Mouse (Mus musculus) inflammation-experienced regulatory T-cells, adult 6 months (primary cell): ENCODE results near the gene Sugp1. TPM values are rescaled to one million over a fixed set of nuclear protein-coding genes. Genes with fewer than 3 reads are reported as not detected.

ENCODE experiments used
- ATAC-seq: one replicate; pipeline ENCODE4 v1.8.0; 2017
- polyA plus RNA-seq, 3 experiments: library from polyadenylated mRNA; unstranded; fragments of 100-300 nt; shearing (Covaris generic); gene quantifications; one replicate each; pipeline ENCODE4 v1.2.1; 2017

Sugp1 gene
- polyA plus RNA-seq, 3 experiments from 2014 or later: 38.0 to 52.9 (median 52.6) TPM

- ATAC-seq: no peak
Observed at GRCm38 (mm10) chr8:70112401-70113016, 69.9 kb downstream of the Sugp1 start.

GRCm38 (mm10) chr8:70114488-70114887, 71.9 kb downstream of the Sugp1 start:
- ATAC-seq: no peak

GRCm38 (mm10) chr8:70114892-70115291, 72.3 kb downstream of the Sugp1 start:
- no peak for ATAC-seq

GRCm38 (mm10) chr8:70117611-70118010, 75.0 kb downstream of the Sugp1 start:
- no peak for ATAC-seq

- no peak for ATAC-seq
Observed at GRCm38 (mm10) chr8:70118726-70119700, 76.4 kb downstream of the Sugp1 start.

- ATAC-seq: no peak
Observed at GRCm38 (mm10) chr8:70120667-70121066, 78.1 kb downstream of the Sugp1 start, which contains the start of gene Ncan. TSS of gene Ncan (minus strand) at chr8:70120873.

Other genes with a start within 250 kb of the Sugp1 start
- 100 to 1,000 TPM in 1 of 3 experiments, 10 to 100 TPM in 2; 53.2 to 105 (median 79.3) TPM for gene Gmip, start 234.1 kb upstream of the Sugp1 start, polyA plus RNA-seq
- gene Lpar2, start 220.4 kb upstream of the Sugp1 start, polyA plus RNA-seq: under 1 TPM; 0.18 to 0.77 (median 0.51) TPM
- gene Pbx4, start 210.3 kb upstream of the Sugp1 start, polyA plus RNA-seq: 10 to 100 TPM in 2 of 3 experiments, 1 to 10 TPM in 1; 7.5 to 20.8 (median 18.4) TPM
- not detected for gene Cilp2, start 155.1 kb upstream of the Sugp1 start, polyA plus RNA-seq
- gene Tssk6, start 140.6 kb upstream of the Sugp1 start, polyA plus RNA-seq: 1 to 10 TPM in 1 of 3 experiments, under 1 TPM in 1, not detected in 1; 0.35 to 1.2 TPM
- 100 to 1,000 TPM; 194 to 284 (median 245) TPM for gene Ndufa13, start 140.3 kb upstream of the Sugp1 start, polyA plus RNA-seq
- gene Yjefn3, start 140.1 kb upstream of the Sugp1 start, polyA plus RNA-seq: 1 to 10 TPM in 1 of 3 experiments, under 1 TPM in 1, not detected in 1; 0.56 to 1.1 TPM
- 10 to 100 TPM; 20.1 to 29.0 (median 23.2) TPM for gene Gatad2a, start 46.4 kb upstream of the Sugp1 start, polyA plus RNA-seq
- gene Mau2, start 79 bp upstream of the Sugp1 start, polyA plus RNA-seq: 10 to 100 TPM; 35.3 to 56.2 (median 45.5) TPM
- under 1 TPM in 2 of 3 experiments, not detected in 1; 0.59 to 0.94 TPM for gene Tm6sf2, start 30.1 kb downstream of the Sugp1 start, polyA plus RNA-seq
- not detected for gene Hapln4, start 40.6 kb downstream of the Sugp1 start, polyA plus RNA-seq
- not detected for gene Ncan, start 78.1 kb downstream of the Sugp1 start, polyA plus RNA-seq
- 10 to 100 TPM; 37.8 to 49.3 (median 40.1) TPM for gene Nr2c2ap, start 88.5 kb downstream of the Sugp1 start, polyA plus RNA-seq
- 10 to 100 TPM; 36.6 to 71.1 (median 66.0) TPM for gene Rfxank, start 96.3 kb downstream of the Sugp1 start, polyA plus RNA-seq
- 10 to 100 TPM; 83.2 to 86.8 (median 86.6) TPM for gene Borcs8, start 96.7 kb downstream of the Sugp1 start, polyA plus RNA-seq
- 1 to 10 TPM in 1 of 3 experiments, under 1 TPM in 2; 0.29 to 2.2 (median 0.36) TPM for gene Mef2b, start 96.9 kb downstream of the Sugp1 start, polyA plus RNA-seq
- 10 to 100 TPM; 20.8 to 30.3 (median 23.3) TPM for gene Tmem161a, start 129.5 kb downstream of the Sugp1 start, polyA plus RNA-seq
- 10 to 100 TPM in 2 of 3 experiments, 1 to 10 TPM in 1; 5.1 to 15.7 (median 11.2) TPM for gene Slc25a42, start 169.5 kb downstream of the Sugp1 start, polyA plus RNA-seq
- gene Sugp2, start 191.4 kb downstream of the Sugp1 start, polyA plus RNA-seq: 10 to 100 TPM; 12.6 to 23.3 (median 20.8) TPM
- 1 to 10 TPM; 6.0 to 9.0 (median 6.4) TPM for gene Armc6, start 191.7 kb downstream of the Sugp1 start, polyA plus RNA-seq
- under 1 TPM in 2 of 3 experiments, not detected in 1; 0.39 to 0.81 TPM for gene Homer3, start 240.0 kb downstream of the Sugp1 start, polyA plus RNA-seq